Mouse (Mus musculus): ENCODE results near the gene Rgs7. TPM values are rescaled to one million over a fixed set of nuclear protein-coding genes. Genes with fewer than 3 reads are reported as not detected.

Rgs7 gene
- polyA plus RNA-seq, 1 experiment from 2014 or later, result 1.9 TPM

GRCm38 (mm10) chr1:175300404-175300803 lies 191.9 kb downstream of the Rgs7 start:
- no peaks in the 10 kb centered on the region for H3K4me1 ChIP-seq (ENCODE audit: control insufficient read depth, insufficient read depth, low read length)
- no peak overlapping the region for H3K4me3 ChIP-seq (replicated peaks; ENCODE audit: low read length)
- H3K27me3 ChIP-seq (ENCODE audit: control insufficient read depth, insufficient read depth, low read length), result no peaks in the 10 kb centered on the region
- H3K4me2 ChIP-seq (ENCODE audit: low read depth, low read length), result no peak overlapping the region
- WGBS, result 61% methylated on average over 3 of the region's 3 CpGs
- ATAC-seq (ENCODE audit: insufficient read depth, low FRiP score), result no peak
- H3K36me3 ChIP-seq (ENCODE audit: control insufficient read depth, insufficient read depth, low read length), result no peaks in the 10 kb centered on the region
- no peak overlapping the region for H3K9ac ChIP-seq (ENCODE audit: low read length)
- no peak overlapping the region for H3K27ac ChIP-seq (ENCODE audit: low read length)
- H3K9me3 ChIP-seq (replicated peaks; ENCODE audit: control insufficient read depth, low read length), result no peaks in the 10 kb centered on the region

DNA sequence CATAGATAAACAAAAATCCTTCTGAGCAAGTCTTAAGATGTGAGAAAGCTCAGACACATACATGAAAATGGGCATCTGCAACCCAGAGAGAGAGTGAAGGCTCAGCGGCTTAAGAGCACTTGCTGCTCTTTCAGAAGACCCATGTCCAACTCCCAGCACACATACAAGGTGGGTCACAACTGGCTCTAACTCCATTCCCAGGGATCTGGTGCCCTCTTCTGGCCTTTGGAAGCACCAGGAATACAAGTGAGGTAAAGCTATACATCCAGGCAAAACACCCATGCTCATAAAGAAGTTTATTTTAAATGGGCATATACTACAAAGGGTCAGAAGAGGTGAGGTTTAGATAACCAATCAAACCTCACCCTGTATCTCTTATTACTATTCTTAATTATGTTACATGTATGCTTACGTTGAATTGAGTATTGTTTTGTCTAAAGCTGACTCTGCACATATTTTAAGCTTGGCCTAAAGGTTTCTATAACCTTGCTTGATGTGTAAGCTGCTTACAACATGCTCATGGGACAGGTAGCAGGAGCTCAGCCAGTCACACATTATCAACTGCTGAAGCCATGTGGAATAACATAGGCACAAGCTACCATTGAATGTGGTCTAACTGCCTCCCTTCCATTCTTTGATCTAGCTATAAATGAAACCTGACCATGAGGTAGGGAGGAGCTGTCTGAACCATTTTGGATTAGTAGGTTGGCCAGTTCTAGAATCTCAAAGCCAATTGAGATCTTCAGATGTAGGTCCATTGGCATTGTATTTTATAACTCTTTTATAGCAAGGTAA lies 192.5 kb downstream of the Rgs7 start:
- no peaks in the 10 kb centered on the region for H3K4me1 ChIP-seq (ENCODE audit: control insufficient read depth, insufficient read depth, low read length)
- H3K4me2 ChIP-seq (ENCODE audit: low read depth, low read length), result no peak overlapping the region
- WGBS, result 88% methylated on average over 2 of the region's 2 CpGs
- no peak for ATAC-seq (ENCODE audit: insufficient read depth, low FRiP score)
- H3K9ac ChIP-seq (ENCODE audit: low read length), result no peak overlapping the region
- H3K9me3 ChIP-seq (replicated peaks; ENCODE audit: control insufficient read depth, low read length), result no peaks in the 10 kb centered on the region
- no peaks in the 10 kb centered on the region for H3K36me3 ChIP-seq (ENCODE audit: control insufficient read depth, insufficient read depth, low read length)
- H3K27ac ChIP-seq (ENCODE audit: low read length), result no peak overlapping the region
- H3K4me3 ChIP-seq (replicated peaks; ENCODE audit: low read length), result no peak overlapping the region
- no peaks in the 10 kb centered on the region for H3K27me3 ChIP-seq (ENCODE audit: control insufficient read depth, insufficient read depth, low read length)

GRCm38 (mm10) chr1:175296906-175297305 lies 195.4 kb downstream of the Rgs7 start:
- H3K27me3 ChIP-seq (ENCODE audit: control insufficient read depth, insufficient read depth, low read length), result no peaks in the 10 kb centered on the region
- no peak overlapping the region for H3K27ac ChIP-seq (ENCODE audit: low read length)
- no peaks in the 10 kb centered on the region for H3K4me1 ChIP-seq (ENCODE audit: control insufficient read depth, insufficient read depth, low read length)
- no peak overlapping the region for H3K4me3 ChIP-seq (replicated peaks; ENCODE audit: low read length)
- no peak overlapping the region for H3K9ac ChIP-seq (ENCODE audit: low read length)
- no peaks in the 10 kb centered on the region for H3K36me3 ChIP-seq (ENCODE audit: control insufficient read depth, insufficient read depth, low read length)
- no peak for ATAC-seq (ENCODE audit: insufficient read depth, low FRiP score)
- no peak overlapping the region for H3K4me2 ChIP-seq (ENCODE audit: low read depth, low read length)
- WGBS, result 83% methylated on average over 1 of the region's 1 CpGs
- no peaks in the 10 kb centered on the region for H3K9me3 ChIP-seq (replicated peaks; ENCODE audit: control insufficient read depth, low read length)

- Histone ChIP-seq H3K27ac (ENCODE audit: low read length) (no peak overlapping the region), H3K4me1 (ENCODE audit: control insufficient read depth, insufficient read depth, low read length) (no peaks in the 10 kb centered on the region), H3K27me3 (ENCODE audit: control insufficient read depth, insufficient read depth, low read length) (no peaks in the 10 kb centered on the region), H3K36me3 (ENCODE audit: control insufficient read depth, insufficient read depth, low read length) (no peaks in the 10 kb centered on the region), H3K9me3 (replicated peaks; ENCODE audit: control insufficient read depth, low read length) (no peaks in the 10 kb centered on the region), H3K4me3 (replicated peaks; ENCODE audit: low read length) (no peak overlapping the region), H3K4me2 (ENCODE audit: low read depth, low read length) (no peak overlapping the region), H3K9ac (ENCODE audit: low read length) (no peak overlapping the region)
- 53% methylated on average over 1 of the region's 1 CpGs for WGBS
- no peak for ATAC-seq (ENCODE audit: insufficient read depth, low FRiP score)
These were observed 202.2 kb downstream of the Rgs7 start for GRCm38 (mm10) chr1:175290072-175290471.

DNA sequence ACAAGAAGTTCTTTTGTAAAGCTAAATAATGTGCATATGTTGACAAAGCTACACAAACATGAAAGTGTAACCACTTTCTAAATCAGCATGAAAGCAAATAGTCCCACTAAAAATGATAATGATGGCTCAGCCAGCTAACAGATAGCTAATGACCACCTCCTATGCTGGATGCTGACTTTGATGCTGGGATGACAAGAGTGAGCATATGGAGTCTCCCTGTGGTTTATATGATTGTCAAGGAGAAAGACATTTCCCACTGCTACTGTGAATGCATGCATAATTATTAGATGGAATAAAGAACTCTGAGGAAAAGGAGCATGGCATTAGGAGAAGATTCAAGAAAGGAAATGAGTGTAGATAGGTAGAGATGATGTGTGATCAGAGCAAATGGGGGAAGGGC lies 230.0 kb downstream of the Rgs7 start:
- Histone ChIP-seq H3K4me1 (ENCODE audit: control insufficient read depth, insufficient read depth, low read length) (no peaks in the 10 kb centered on the region), H3K4me3 (replicated peaks; ENCODE audit: low read length) (no peak overlapping the region), H3K36me3 (ENCODE audit: control insufficient read depth, insufficient read depth, low read length) (no peaks in the 10 kb centered on the region), H3K4me2 (ENCODE audit: low read depth, low read length) (no peak overlapping the region), H3K27me3 (ENCODE audit: control insufficient read depth, insufficient read depth, low read length) (no peaks in the 10 kb centered on the region), H3K27ac (ENCODE audit: low read length) (no peak overlapping the region), H3K9ac (ENCODE audit: low read length) (no peak overlapping the region), H3K9me3 (replicated peaks; ENCODE audit: control insufficient read depth, low read length) (no peaks in the 10 kb centered on the region)
- no peak for ATAC-seq (ENCODE audit: insufficient read depth, low FRiP score)

GRCm38 (mm10) chr1:175259374-175259773 lies 232.9 kb downstream of the Rgs7 start:
- Histone ChIP-seq H3K36me3 (ENCODE audit: control insufficient read depth, insufficient read depth, low read length) (no peaks in the 10 kb centered on the region), H3K27ac (ENCODE audit: low read length) (no peak overlapping the region), H3K9ac (ENCODE audit: low read length) (no peak overlapping the region), H3K4me3 (replicated peaks; ENCODE audit: low read length) (no peak overlapping the region), H3K4me1 (ENCODE audit: control insufficient read depth, insufficient read depth, low read length) (no peaks in the 10 kb centered on the region), H3K9me3 (replicated peaks; ENCODE audit: control insufficient read depth, low read length) (no peaks in the 10 kb centered on the region), H3K4me2 (ENCODE audit: low read depth, low read length) (no peak overlapping the region), H3K27me3 (ENCODE audit: control insufficient read depth, insufficient read depth, low read length) (no peaks in the 10 kb centered on the region)
- no peak for ATAC-seq (ENCODE audit: insufficient read depth, low FRiP score)
- 63% methylated on average over 1 of the region's 1 CpGs for WGBS

DNA sequence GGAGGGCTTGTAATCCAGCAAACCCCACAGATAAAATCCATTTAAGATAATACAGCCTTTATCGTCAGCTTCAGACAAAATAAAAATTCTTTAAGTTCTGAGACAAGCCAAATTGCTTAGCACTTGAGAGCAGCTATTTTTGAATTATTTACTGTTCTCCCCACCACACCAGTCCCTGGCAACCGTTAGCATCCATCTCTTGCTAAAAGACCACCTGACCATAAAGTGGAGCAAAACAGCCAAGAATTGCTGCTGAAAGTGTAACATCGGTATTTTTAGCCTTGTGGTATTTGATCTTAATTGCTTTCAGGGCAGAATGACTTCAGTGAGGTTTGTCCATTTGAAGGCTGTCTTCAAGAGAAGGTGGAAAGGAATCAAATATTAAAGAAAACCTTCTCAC lies 237.1 kb downstream of the Rgs7 start:
- ATAC-seq (ENCODE audit: insufficient read depth, low FRiP score), result no peak
- H3K4me1 ChIP-seq (ENCODE audit: control insufficient read depth, insufficient read depth, low read length), result no peaks in the 10 kb centered on the region
- no peaks in the 10 kb centered on the region for H3K27me3 ChIP-seq (ENCODE audit: control insufficient read depth, insufficient read depth, low read length)
- H3K36me3 ChIP-seq (ENCODE audit: control insufficient read depth, insufficient read depth, low read length), result no peaks in the 10 kb centered on the region
- H3K27ac ChIP-seq (ENCODE audit: low read length), result no peak overlapping the region
- no peaks in the 10 kb centered on the region for H3K9me3 ChIP-seq (replicated peaks; ENCODE audit: control insufficient read depth, low read length)
- WGBS, result 51% methylated on average over 3 of the region's 3 CpGs
- H3K4me3 ChIP-seq (replicated peaks; ENCODE audit: low read length), result no peak overlapping the region
- H3K4me2 ChIP-seq (ENCODE audit: low read depth, low read length), result no peak overlapping the region
- H3K9ac ChIP-seq (ENCODE audit: low read length), result no peak overlapping the region

GRCm38 (mm10) chr1:175254724-175255123 lies 237.6 kb downstream of the Rgs7 start:
- H3K27ac ChIP-seq (ENCODE audit: low read length), result no peak overlapping the region
- H3K4me2 ChIP-seq (ENCODE audit: low read depth, low read length), result no peak overlapping the region
- H3K9ac ChIP-seq (ENCODE audit: low read length), result no peak overlapping the region
- no peak for ATAC-seq (ENCODE audit: insufficient read depth, low FRiP score)
- WGBS, result 33% methylated on average over 3 of the region's 3 CpGs
- H3K36me3 ChIP-seq (ENCODE audit: control insufficient read depth, insufficient read depth, low read length), result no peaks in the 10 kb centered on the region
- H3K27me3 ChIP-seq (ENCODE audit: control insufficient read depth, insufficient read depth, low read length), result no peaks in the 10 kb centered on the region
- H3K4me1 ChIP-seq (ENCODE audit: control insufficient read depth, insufficient read depth, low read length), result no peaks in the 10 kb centered on the region
- no peaks in the 10 kb centered on the region for H3K9me3 ChIP-seq (replicated peaks; ENCODE audit: control insufficient read depth, low read length)
- H3K4me3 ChIP-seq (replicated peaks; ENCODE audit: low read length), result no peak overlapping the region

- no peak for ATAC-seq (ENCODE audit: insufficient read depth, low FRiP score)
- no peaks in the 10 kb centered on the region for H3K36me3 ChIP-seq (ENCODE audit: control insufficient read depth, insufficient read depth, low read length)
- no peak overlapping the region for H3K4me3 ChIP-seq (replicated peaks; ENCODE audit: low read length)
- H3K4me1 ChIP-seq (ENCODE audit: control insufficient read depth, insufficient read depth, low read length), result no peaks in the 10 kb centered on the region
- H3K27ac ChIP-seq (ENCODE audit: low read length), result no peak overlapping the region
- H3K4me2 ChIP-seq (ENCODE audit: low read depth, low read length), result no peak overlapping the region
- 81% methylated on average over 5 of the region's 5 CpGs for WGBS
- no peaks in the 10 kb centered on the region for H3K27me3 ChIP-seq (ENCODE audit: control insufficient read depth, insufficient read depth, low read length)
- H3K9me3 ChIP-seq (replicated peaks; ENCODE audit: control insufficient read depth, low read length), result no peaks in the 10 kb centered on the region
- H3K9ac ChIP-seq (ENCODE audit: low read length), result no peak overlapping the region
These were observed 250.2 kb downstream of the Rgs7 start for GRCm38 (mm10) chr1:175242135-175242534.
